8 mouse cellular contexts compared by ENCODE assay signal in the genomic region with DNA sequence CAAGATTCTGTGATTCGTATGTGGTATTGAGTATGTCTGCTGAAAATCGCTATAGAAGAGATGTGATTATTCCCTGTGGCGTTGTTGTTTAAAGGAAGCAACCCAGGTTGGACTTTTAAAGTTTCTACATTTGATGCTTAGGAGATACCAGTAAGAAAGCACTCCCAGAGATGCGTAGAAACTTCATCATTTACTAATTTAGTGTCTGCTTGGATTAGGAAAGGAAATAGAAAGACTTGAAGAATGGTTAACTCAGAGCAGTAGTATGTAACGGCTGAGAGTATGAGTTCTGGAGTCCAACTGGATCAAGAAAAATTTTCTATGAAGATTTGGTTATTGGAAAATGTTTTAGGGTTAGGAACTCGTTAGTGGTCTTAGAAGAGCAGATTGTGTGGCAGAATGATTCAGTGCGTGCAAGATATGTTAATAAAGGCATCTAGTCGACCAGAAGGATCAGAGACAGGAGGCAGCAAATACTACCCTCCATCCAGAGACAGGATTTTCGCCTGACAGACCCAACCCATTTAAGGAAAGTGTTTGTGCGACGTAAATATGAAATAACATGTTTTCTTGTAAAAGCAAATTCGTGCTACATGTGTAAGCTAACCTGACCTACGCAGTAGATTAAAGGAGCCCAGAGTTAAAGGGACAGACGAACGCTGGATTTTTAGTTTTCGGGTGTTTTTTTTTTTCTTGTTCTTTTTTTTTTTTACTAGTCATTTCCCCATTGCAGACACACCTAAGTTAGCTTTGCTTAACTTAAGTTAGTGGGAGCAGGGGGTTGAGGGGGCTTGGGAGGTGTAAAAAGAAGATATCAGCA. TPM values are rescaled to one million over a fixed set of nuclear protein-coding genes. Genes with fewer than 3 reads are reported as not detected.
DNase-seq lines count a peak whose midpoint lies in the region; ATAC-seq and TF ChIP-seq lines count a peak whose summit lies in the region.

No protein-coding gene starts in this region.

- DNase-seq in kidney, adult 9 months = no peak
- DNase-seq in thymus, postnatal 4 days = no peak
- no peak for DNase-seq in frontal cortex, adult 2 months (ENCODE audit: extremely low spot score in 1 of 2, low spot score in 1 of 2)

- peaks cover 28% of the 10 kb centered on the region for H3K4me1 ChIP-seq in kidney, embryonic 15.5 days
- peaks cover 3% of the 10 kb centered on the region; the same call in 1 of the 2 replicates for H3K4me1 ChIP-seq in bone marrow, adult 2 months (ENCODE audit: control insufficient read depth, insufficient read depth, low read length)
- peaks cover 41% of the 10 kb centered on the region for H3K4me1 ChIP-seq in hindbrain, embryonic 13.5 days (replicated peaks)
- peaks cover 41% of the 10 kb centered on the region for H3K4me1 ChIP-seq in midbrain, embryonic 15.5 days

- TF ChIP-seq POLR2A in bone marrow, adult 2 months (IDR thresholded peaks at IDR 0.05; ENCODE audit: borderline replicate concordance, control insufficient read depth, low read depth, low read length) = no peak

- peak overlapping the region; percentile 68 for H3K9ac ChIP-seq in kidney, embryonic 15.5 days
- H3K9ac ChIP-seq in hindbrain, embryonic 13.5 days = peak overlapping the region; percentile 97
- H3K9ac ChIP-seq in midbrain, embryonic 15.5 days = peak overlapping the region; percentile 91

- WGBS in kidney, embryonic 15.5 days = 72% methylated on average over 16 of the region's 16 CpGs
- 65% methylated on average over 16 of the region's 16 CpGs for WGBS in bone marrow, adult 2 months
- WGBS in hindbrain, embryonic 13.5 days = 78% methylated on average over 16 of the region's 16 CpGs
- WGBS in midbrain, embryonic 15.5 days = 73% methylated on average over 16 of the region's 16 CpGs

- H3K4me3 ChIP-seq in kidney, embryonic 15.5 days (replicated peaks) = peak overlapping the region; percentile 75
- H3K4me3 ChIP-seq in bone marrow, adult 2 months (replicated peaks; ENCODE audit: control insufficient read depth, low read depth, low read length) = peak overlapping the region; percentile 99
- peak overlapping the region; percentile 75 for H3K4me3 ChIP-seq in hindbrain, embryonic 13.5 days
- H3K4me3 ChIP-seq in midbrain, embryonic 15.5 days = peak overlapping the region; percentile 77

- TF ChIP-seq CTCF in bone marrow, adult 2 months (IDR thresholded peaks at IDR 0.05; ENCODE audit: control insufficient read depth, insufficient read depth, low read length) = no peak

- peak overlapping the region; percentile 99 for H3K27ac ChIP-seq in kidney, embryonic 15.5 days
- no peak overlapping the region for H3K27ac ChIP-seq in bone marrow, adult 2 months (ENCODE audit: control insufficient read depth, insufficient read depth, low read depth, low read length, poor library complexity)
- peak overlapping the region; percentile 99 for H3K27ac ChIP-seq in hindbrain, embryonic 13.5 days
- peak overlapping the region; percentile 99 for H3K27ac ChIP-seq in midbrain, embryonic 15.5 days

- H3K36me3 ChIP-seq in kidney, embryonic 15.5 days = peaks cover 53% of the 10 kb centered on the region
- H3K36me3 ChIP-seq in hindbrain, embryonic 13.5 days = peaks cover 35% of the 10 kb centered on the region
- 0 out of 2 replicates have a peak, but pooled peaks cover 10% of the 10 kb centered on the region for H3K36me3 ChIP-seq in midbrain, embryonic 15.5 days (replicated peaks)

- H3K4me2 ChIP-seq in kidney, embryonic 15.5 days = peak overlapping the region; percentile 85
- peak overlapping the region; percentile 94 for H3K4me2 ChIP-seq in hindbrain, embryonic 13.5 days
- H3K4me2 ChIP-seq in midbrain, embryonic 15.5 days = peak overlapping the region; percentile 84

- no peaks in the 10 kb centered on the region for H3K9me3 ChIP-seq in kidney, embryonic 15.5 days (replicated peaks)
- H3K9me3 ChIP-seq in hindbrain, embryonic 13.5 days = no peaks in the 10 kb centered on the region
- H3K9me3 ChIP-seq in midbrain, embryonic 15.5 days = no peaks in the 10 kb centered on the region

- H3K27me3 ChIP-seq in kidney, embryonic 15.5 days = no peaks in the 10 kb centered on the region
- no peaks in the 10 kb centered on the region for H3K27me3 ChIP-seq in hindbrain, embryonic 13.5 days
- no peaks in the 10 kb centered on the region for H3K27me3 ChIP-seq in midbrain, embryonic 15.5 days (replicated peaks)

- no peak for ATAC-seq in kidney, embryonic 15.5 days (replicated peaks; ENCODE audit: low FRiP score)
- ATAC-seq in hindbrain, embryonic 13.5 days (ENCODE audit: low FRiP score) = no peak
- no peak for ATAC-seq in midbrain, embryonic 15.5 days (replicated peaks)
- ATAC-seq in frontal cortex, adult (ENCODE audit: low TSS enrichment) = no peak

RNA-seq across cellular contexts. Expression of gene Lcmt2, which starts 1.0 kb away (rescaled TPM):
- polyA plus RNA-seq in kidney, embryonic 15.5 days (2015; fragmentation: Nextera tagmentation; extraction: Ambion mirVana) = 22.8 and 24.5 TPM in 2 replicates
- polyA plus RNA-seq in bone marrow, adult 2 months (2011; ENCODE audit: insufficient read depth, insufficient read length, low replicate concordance, missing spikeins) = 1.3 and 5.4 TPM in 2 replicates
- polyA plus RNA-seq in hindbrain, embryonic 13.5 days (2015; fragmentation: Nextera tagmentation; extraction: Ambion mirVana) = 23.9 and 24.5 TPM in 2 replicates
- 21.7 and 23.1 TPM in 2 replicates for polyA plus RNA-seq in midbrain, embryonic 15.5 days (2015; fragmentation: Nextera tagmentation; extraction: Ambion mirVana)
- 5.1 and 6.1 TPM in 2 replicates for polyA plus RNA-seq in frontal cortex, adult 2 months (2012; rRNA removed)

RNA-seq across cellular contexts. Expression of gene Adal, which starts 1.2 kb away (rescaled TPM):
- polyA plus RNA-seq in kidney, embryonic 15.5 days (2015; fragmentation: Nextera tagmentation; extraction: Ambion mirVana) = 21.3 and 21.9 TPM in 2 replicates
- polyA plus RNA-seq in bone marrow, adult 2 months (2011; ENCODE audit: insufficient read depth, insufficient read length, low replicate concordance, missing spikeins) = 4.4 and 4.7 TPM in 2 replicates
- 32.0 and 33.0 TPM in 2 replicates for polyA plus RNA-seq in hindbrain, embryonic 13.5 days (2015; fragmentation: Nextera tagmentation; extraction: Ambion mirVana)
- polyA plus RNA-seq in midbrain, embryonic 15.5 days (2015; fragmentation: Nextera tagmentation; extraction: Ambion mirVana) = 32.1 and 32.4 TPM in 2 replicates
- 21.2 and 22.5 TPM in 2 replicates for polyA plus RNA-seq in frontal cortex, adult 2 months (2012; rRNA removed)

RNA-seq across cellular contexts. Expression of gene Tubgcp4, which starts 29.0 kb away (rescaled TPM):
- 57.2 and 57.6 TPM in 2 replicates for polyA plus RNA-seq in kidney, embryonic 15.5 days (2015; fragmentation: Nextera tagmentation; extraction: Ambion mirVana)
- 12.1 and 17.0 TPM in 2 replicates for polyA plus RNA-seq in bone marrow, adult 2 months (2011; ENCODE audit: insufficient read depth, insufficient read length, low replicate concordance, missing spikeins)
- polyA plus RNA-seq in hindbrain, embryonic 13.5 days (2015; fragmentation: Nextera tagmentation; extraction: Ambion mirVana) = 55.4 and 56.3 TPM in 2 replicates
- polyA plus RNA-seq in midbrain, embryonic 15.5 days (2015; fragmentation: Nextera tagmentation; extraction: Ambion mirVana) = 54.6 and 56.9 TPM in 2 replicates
- polyA plus RNA-seq in frontal cortex, adult 2 months (2012; rRNA removed) = 32.1 and 34.7 TPM in 2 replicates

RNA-seq across cellular contexts. Expression of gene Zscan29, which starts 29.5 kb away (rescaled TPM):
- 12.6 and 13.8 TPM in 2 replicates for polyA plus RNA-seq in kidney, embryonic 15.5 days (2015; fragmentation: Nextera tagmentation; extraction: Ambion mirVana)
- 4.4 and 12.3 TPM in 2 replicates for polyA plus RNA-seq in bone marrow, adult 2 months (2011; ENCODE audit: insufficient read depth, insufficient read length, low replicate concordance, missing spikeins)
- polyA plus RNA-seq in hindbrain, embryonic 13.5 days (2015; fragmentation: Nextera tagmentation; extraction: Ambion mirVana) = 8.3 and 9.9 TPM in 2 replicates
- polyA plus RNA-seq in midbrain, embryonic 15.5 days (2015; fragmentation: Nextera tagmentation; extraction: Ambion mirVana) = 7.0 and 7.1 TPM in 2 replicates
- polyA plus RNA-seq in frontal cortex, adult 2 months (2012; rRNA removed) = 3.8 and 4.0 TPM in 2 replicates

RNA-seq across cellular contexts. Expression of gene Tgm7, which starts 31.8 kb away (rescaled TPM):
- 0.17 and 0.25 TPM in 2 replicates for polyA plus RNA-seq in kidney, embryonic 15.5 days (2015; fragmentation: Nextera tagmentation; extraction: Ambion mirVana)
- not detected in 2 replicates for polyA plus RNA-seq in bone marrow, adult 2 months (2011; ENCODE audit: insufficient read depth, insufficient read length, low replicate concordance, missing spikeins)
- not detected in 2 replicates for polyA plus RNA-seq in hindbrain, embryonic 13.5 days (2015; fragmentation: Nextera tagmentation; extraction: Ambion mirVana)
- not detected in 2 replicates for polyA plus RNA-seq in midbrain, embryonic 15.5 days (2015; fragmentation: Nextera tagmentation; extraction: Ambion mirVana)
- polyA plus RNA-seq in frontal cortex, adult 2 months (2012; rRNA removed) = 0.69 and 0.78 TPM in 2 replicates
